Mouse (Mus musculus): ENCODE data around the gene Polr2c. TPM values are rescaled to one million over a fixed set of nuclear protein-coding genes. Genes with fewer than 3 reads are reported as not detected.
A peak's percentile ranks its signal among the peaks of the same experiment; 100 is the strongest.
"Not testable (repeated sequence)": the region's sequence is repeated elsewhere in the genome, so short reads cannot be mapped to it uniquely, and the experiment has no call there.

Polr2c gene
- polyA plus RNA-seq, 1 experiment from 2014 or later: 112 TPM

DNA sequence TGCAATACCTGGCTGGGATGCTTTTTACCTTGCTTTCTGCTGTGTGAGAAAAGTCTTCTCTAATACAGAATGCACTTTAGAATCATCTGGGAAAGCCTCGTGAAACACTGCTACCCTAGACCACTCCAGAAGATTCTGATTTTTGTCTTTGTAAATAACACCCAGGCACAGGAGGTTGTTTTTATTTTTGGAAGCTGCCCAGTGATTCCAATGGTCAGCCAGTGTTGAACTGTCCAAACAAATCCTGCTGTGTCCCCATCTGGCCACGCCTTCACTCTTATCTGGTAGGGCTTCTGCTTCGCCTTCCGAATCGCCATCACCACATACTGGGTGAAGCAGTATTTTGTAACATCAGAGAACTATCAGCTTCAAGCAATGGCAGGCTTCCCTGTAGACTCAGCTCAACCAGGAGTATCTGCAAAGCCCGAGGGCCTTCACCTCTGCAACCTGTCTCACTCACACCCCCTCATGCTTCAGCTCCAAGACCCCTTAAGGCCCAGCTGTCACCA is 37.5 kb upstream of the Polr2c start:
- Histone ChIP-seq H3K4me2 (ENCODE audit: low read length) (no peak overlapping the region), H3K4me1 (ENCODE audit: control insufficient read depth, insufficient read depth, low read length) (no peaks in the 10 kb centered on the region), H3K27ac (ENCODE audit: low read length) (no peak overlapping the region), H3K4me3 (ENCODE audit: low read depth, low read length) (no peak overlapping the region), H3K36me3 (ENCODE audit: control insufficient read depth, insufficient read depth, low read length) (peaks cover 10% of the 10 kb centered on the region), H3K9me3 (replicated peaks; ENCODE audit: control insufficient read depth, low read length, poor library complexity, severe bottlenecking) (no peaks in the 10 kb centered on the region), H3K9ac (ENCODE audit: low read depth, low read length) (no peak overlapping the region), H3K27me3 (ENCODE audit: control insufficient read depth, insufficient read depth, low read depth, low read length) (no peaks in the 10 kb centered on the region)
- 84% methylated on average over 6 of the region's 6 CpGs for WGBS
- ATAC-seq: no peak

DNA sequence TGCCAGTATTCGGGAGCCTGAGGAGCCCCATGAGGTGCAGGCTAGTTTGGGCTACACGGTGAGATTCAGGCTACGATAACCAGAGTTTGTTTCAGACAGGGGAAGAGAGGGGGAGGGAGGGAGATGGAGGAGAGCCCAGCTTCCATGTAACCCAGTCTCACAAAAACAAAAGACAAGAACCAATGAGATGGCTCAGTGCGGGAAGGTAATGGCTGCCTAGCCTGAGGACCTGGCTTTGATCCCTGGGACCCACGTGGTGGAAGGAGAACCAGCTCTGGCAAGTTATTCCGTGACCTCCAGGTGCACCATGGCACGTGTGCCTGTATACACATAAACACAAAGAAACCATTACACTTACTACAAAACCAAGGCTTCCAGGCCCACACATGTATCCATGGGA is 36.7 kb upstream of the Polr2c start:
- Histone ChIP-seq H3K9ac (ENCODE audit: low read depth, low read length) (no peak overlapping the region), H3K4me3 (ENCODE audit: low read depth, low read length) (no peak overlapping the region), H3K4me1 (ENCODE audit: control insufficient read depth, insufficient read depth, low read length) (no peaks in the 10 kb centered on the region), H3K9me3 (replicated peaks; ENCODE audit: control insufficient read depth, low read length, poor library complexity, severe bottlenecking) (no peaks in the 10 kb centered on the region), H3K27me3 (ENCODE audit: control insufficient read depth, insufficient read depth, low read depth, low read length) (no peaks in the 10 kb centered on the region), H3K4me2 (ENCODE audit: low read length) (no peak overlapping the region), H3K36me3 (ENCODE audit: control insufficient read depth, insufficient read depth, low read length) (peaks cover 13% of the 10 kb centered on the region), H3K27ac (ENCODE audit: low read length) (no peak overlapping the region)
- WGBS: 86% methylated on average over 7 of the region's 7 CpGs
- ATAC-seq: no peak

DNA sequence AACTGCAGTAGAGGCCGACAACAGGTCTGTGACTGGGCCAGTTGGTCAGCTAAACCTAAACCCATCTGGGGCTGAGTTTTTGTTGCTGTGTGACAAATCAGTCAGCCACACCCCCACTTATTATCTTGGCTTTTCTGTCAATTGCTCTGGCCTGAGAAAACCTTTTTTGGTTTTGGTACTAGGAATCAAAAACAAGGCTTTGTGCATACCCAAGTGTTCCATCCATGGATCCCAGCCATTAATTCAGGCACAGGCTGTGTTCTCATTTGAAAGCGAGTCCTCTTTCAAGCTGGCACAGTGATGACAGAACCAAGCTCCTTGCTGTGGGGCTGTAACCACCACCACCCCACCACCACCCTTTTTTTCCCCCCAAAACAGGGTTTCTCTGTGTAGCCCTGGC is 35.9 kb upstream of the Polr2c start:
- no peaks in the 10 kb centered on the region for H3K27me3 ChIP-seq (ENCODE audit: control insufficient read depth, insufficient read depth, low read depth, low read length)
- H3K9ac ChIP-seq (ENCODE audit: low read depth, low read length): no peak overlapping the region
- 80% methylated on average over 2 of the region's 2 CpGs for WGBS
- no peak overlapping the region for H3K4me3 ChIP-seq (ENCODE audit: low read depth, low read length)
- no peaks in the 10 kb centered on the region for H3K4me1 ChIP-seq (ENCODE audit: control insufficient read depth, insufficient read depth, low read length)
- peaks cover 13% of the 10 kb centered on the region for H3K36me3 ChIP-seq (ENCODE audit: control insufficient read depth, insufficient read depth, low read length)
- H3K4me2 ChIP-seq (ENCODE audit: low read length): no peak overlapping the region
- ATAC-seq: no peak
- H3K9me3 ChIP-seq (replicated peaks; ENCODE audit: control insufficient read depth, low read length, poor library complexity, severe bottlenecking): no peaks in the 10 kb centered on the region
- H3K27ac ChIP-seq (ENCODE audit: low read length): no peak overlapping the region

DNA sequence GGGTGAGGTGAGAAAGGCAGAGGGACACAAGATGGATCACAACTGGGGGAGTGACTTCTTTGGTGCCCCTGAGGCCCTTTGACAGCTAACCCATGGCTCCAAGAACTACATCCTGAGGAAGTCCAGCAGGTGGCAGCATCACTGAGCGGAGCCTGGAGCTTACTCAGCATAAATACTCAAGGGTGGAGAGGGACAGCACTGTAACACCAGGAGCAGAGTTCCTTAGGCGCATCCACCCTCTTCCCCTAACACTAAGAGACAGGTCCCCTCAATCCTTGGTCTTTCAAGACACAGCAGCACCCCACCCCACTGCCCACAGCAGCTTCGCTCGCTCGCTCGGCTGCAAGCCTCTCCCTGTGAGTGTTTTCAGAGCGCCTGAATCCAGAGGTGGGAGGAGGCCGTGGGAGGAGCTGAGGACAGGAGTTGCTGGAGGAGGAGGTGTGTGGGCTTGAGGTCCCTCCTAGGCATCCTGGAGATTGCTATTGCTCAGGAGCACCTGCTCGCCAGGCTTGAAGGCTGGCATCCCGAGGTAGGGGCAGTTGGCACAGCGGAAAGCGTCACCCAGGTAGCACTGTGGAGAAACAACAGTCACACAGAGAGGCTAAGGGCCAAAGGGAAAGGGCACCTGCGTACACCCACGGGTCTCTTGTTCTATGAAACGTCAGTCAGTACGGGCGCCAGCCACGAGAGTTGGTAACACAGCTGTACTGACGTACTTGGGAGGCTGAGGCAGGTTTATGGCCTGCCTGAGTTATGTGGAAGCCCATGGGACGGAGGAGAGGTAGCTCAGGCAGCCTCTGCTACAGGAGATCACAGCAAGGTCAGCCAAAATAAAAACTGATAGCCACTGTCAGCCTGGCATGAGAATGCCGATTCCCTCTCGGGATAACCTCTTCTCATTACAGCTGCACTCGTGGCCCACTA is 34.4 kb upstream of the Polr2c start:
- Histone ChIP-seq H3K27me3 (ENCODE audit: control insufficient read depth, insufficient read depth, low read depth, low read length) (no peaks in the 10 kb centered on the region), H3K27ac (ENCODE audit: low read length) (no peak overlapping the region), H3K9me3 (replicated peaks; ENCODE audit: control insufficient read depth, low read length, poor library complexity, severe bottlenecking) (no peaks in the 10 kb centered on the region), H3K36me3 (ENCODE audit: control insufficient read depth, insufficient read depth, low read length) (peaks cover 16% of the 10 kb centered on the region), H3K4me1 (ENCODE audit: control insufficient read depth, insufficient read depth, low read length) (no peaks in the 10 kb centered on the region), H3K9ac (ENCODE audit: low read depth, low read length) (no peak overlapping the region), H3K4me2 (ENCODE audit: low read length) (no peak overlapping the region), H3K4me3 (ENCODE audit: low read depth, low read length) (no peak overlapping the region)
- ATAC-seq: peak; percentile 50; the same call in 1 of the 2 replicates
- 82% methylated on average over 23 of the region's 23 CpGs for WGBS

DNA sequence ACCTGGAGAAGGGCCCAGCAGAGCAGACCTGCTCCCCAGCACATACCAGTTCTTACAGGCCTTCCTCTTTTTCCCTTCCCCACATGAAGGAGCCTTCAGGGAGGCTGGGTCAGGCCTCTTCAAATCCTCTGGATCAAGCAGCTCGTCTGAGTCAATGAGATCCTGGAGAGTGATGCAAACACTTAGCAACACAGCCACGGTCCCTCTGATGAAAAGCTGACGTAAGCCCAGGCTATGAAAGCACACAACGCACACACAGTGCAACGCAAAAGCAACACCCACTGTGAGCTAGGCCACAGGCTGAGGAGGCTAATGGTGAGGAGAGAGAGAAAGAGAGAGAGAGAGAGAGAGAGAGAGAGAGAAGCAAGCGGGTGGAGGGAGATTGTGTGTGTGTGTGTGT is 32.1 kb upstream of the Polr2c start:
- no peak overlapping the region for H3K9ac ChIP-seq (ENCODE audit: low read depth, low read length)
- H3K4me2 ChIP-seq (ENCODE audit: low read length): no peak overlapping the region
- no peaks in the 10 kb centered on the region for H3K9me3 ChIP-seq (replicated peaks; ENCODE audit: control insufficient read depth, low read length, poor library complexity, severe bottlenecking)
- no peaks in the 10 kb centered on the region for H3K27me3 ChIP-seq (ENCODE audit: control insufficient read depth, insufficient read depth, low read depth, low read length)
- peaks cover 21% of the 10 kb centered on the region for H3K36me3 ChIP-seq (ENCODE audit: control insufficient read depth, insufficient read depth, low read length)
- ATAC-seq: no peak
- H3K4me1 ChIP-seq (ENCODE audit: control insufficient read depth, insufficient read depth, low read length): no peaks in the 10 kb centered on the region
- no peak overlapping the region for H3K27ac ChIP-seq (ENCODE audit: low read length)
- WGBS: 86% methylated on average over 6 of the region's 6 CpGs
- H3K4me3 ChIP-seq (ENCODE audit: low read depth, low read length): no peak overlapping the region

DNA sequence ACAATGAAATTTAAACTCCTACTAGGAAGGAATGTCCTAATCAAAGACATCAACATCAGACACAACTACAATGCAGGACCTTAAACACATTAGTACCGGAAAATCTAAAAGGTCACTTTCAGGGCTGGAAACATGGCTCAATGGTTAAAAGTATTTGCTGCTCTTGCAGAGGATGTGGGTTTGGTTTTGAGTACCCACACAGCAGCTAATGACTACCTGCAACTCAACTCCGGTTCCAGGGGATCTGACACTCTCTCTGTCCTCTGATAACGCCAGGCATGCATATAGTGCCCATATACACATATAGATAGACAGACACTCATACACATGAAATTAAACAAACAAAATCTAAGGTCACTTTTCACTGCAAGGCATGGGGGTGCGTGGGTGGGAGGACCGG is 31.0 kb upstream of the Polr2c start:
- H3K36me3 ChIP-seq (ENCODE audit: control insufficient read depth, insufficient read depth, low read length): peaks cover 25% of the 10 kb centered on the region
- H3K4me1 ChIP-seq (ENCODE audit: control insufficient read depth, insufficient read depth, low read length): no peaks in the 10 kb centered on the region
- ATAC-seq: no peak
- no peak overlapping the region for H3K9ac ChIP-seq (ENCODE audit: low read depth, low read length)
- no peak overlapping the region for H3K27ac ChIP-seq (ENCODE audit: low read length)
- H3K4me3 ChIP-seq (ENCODE audit: low read depth, low read length): no peak overlapping the region
- H3K27me3 ChIP-seq (ENCODE audit: control insufficient read depth, insufficient read depth, low read depth, low read length): no peaks in the 10 kb centered on the region
- 99% methylated on average over 5 of the region's 5 CpGs for WGBS
- H3K4me2 ChIP-seq (ENCODE audit: low read length): no peak overlapping the region
- no peaks in the 10 kb centered on the region for H3K9me3 ChIP-seq (replicated peaks; ENCODE audit: control insufficient read depth, low read length, poor library complexity, severe bottlenecking)

DNA sequence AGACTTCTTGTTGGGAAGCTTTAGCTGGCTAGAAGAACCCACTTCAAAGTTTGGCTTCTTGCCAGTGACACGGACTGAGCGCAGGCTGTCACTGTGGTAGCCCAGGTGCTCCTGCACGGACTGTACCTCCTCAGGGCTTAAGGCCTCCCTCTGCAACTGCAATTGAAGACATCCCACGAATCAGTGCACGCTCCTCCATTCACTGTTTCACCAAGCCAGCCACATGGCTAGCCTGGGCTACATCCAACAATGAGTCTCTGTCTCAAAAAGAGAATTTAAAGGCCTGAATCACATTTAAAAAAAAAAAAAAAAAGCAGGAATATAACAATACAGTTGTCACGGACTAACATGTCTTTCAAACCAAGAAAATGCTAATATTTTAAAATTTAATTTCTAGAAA is 29.0 kb upstream of the Polr2c start:
- Histone ChIP-seq H3K36me3 (ENCODE audit: control insufficient read depth, insufficient read depth, low read length) (peaks cover 26% of the 10 kb centered on the region), H3K27ac (ENCODE audit: low read length) (no peak overlapping the region), H3K4me3 (ENCODE audit: low read depth, low read length) (no peak overlapping the region), H3K9me3 (replicated peaks; ENCODE audit: control insufficient read depth, low read length, poor library complexity, severe bottlenecking) (no peaks in the 10 kb centered on the region), H3K27me3 (ENCODE audit: control insufficient read depth, insufficient read depth, low read depth, low read length) (no peaks in the 10 kb centered on the region), H3K4me1 (ENCODE audit: control insufficient read depth, insufficient read depth, low read length) (no peaks in the 10 kb centered on the region), H3K9ac (ENCODE audit: low read depth, low read length) (no peak overlapping the region), H3K4me2 (ENCODE audit: low read length) (no peak overlapping the region)
- 91% methylated on average over 6 of the region's 6 CpGs for WGBS
- no peak for ATAC-seq

DNA sequence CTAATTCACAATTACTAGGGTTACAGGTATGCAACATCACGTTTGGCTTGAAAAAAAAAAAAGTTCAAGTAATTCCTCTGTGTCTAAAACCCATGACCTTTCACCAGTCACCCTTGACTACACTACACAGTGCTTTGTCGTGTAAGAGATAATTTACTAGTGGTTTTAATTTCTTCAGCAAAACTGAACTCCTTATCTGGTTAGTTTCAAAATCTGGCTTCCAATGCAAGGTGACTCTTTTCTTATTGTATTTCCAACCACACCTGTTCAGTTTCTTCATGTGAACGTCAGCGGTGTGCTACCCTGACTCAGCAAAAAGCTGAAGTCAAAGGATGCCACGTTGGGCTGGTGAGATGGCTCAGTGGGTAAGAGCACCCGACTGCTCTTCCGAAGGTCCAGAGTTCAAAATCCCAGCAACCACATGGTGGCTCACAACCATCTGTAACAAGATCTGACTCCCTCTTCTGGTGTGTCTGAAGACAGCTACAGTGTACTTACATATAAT is 23.3 kb upstream of the Polr2c start:
- not testable (repeated sequence) for H3K27me3 ChIP-seq (ENCODE audit: control insufficient read depth, insufficient read depth, low read depth, low read length); H3K27ac ChIP-seq (ENCODE audit: low read length); ATAC-seq; H3K4me2 ChIP-seq (ENCODE audit: low read length); H3K9me3 ChIP-seq (replicated peaks; ENCODE audit: control insufficient read depth, low read length, poor library complexity, severe bottlenecking); H3K4me1 ChIP-seq (ENCODE audit: control insufficient read depth, insufficient read depth, low read length); H3K4me3 ChIP-seq (ENCODE audit: low read depth, low read length); H3K9ac ChIP-seq (ENCODE audit: low read depth, low read length)
- H3K36me3 ChIP-seq (ENCODE audit: control insufficient read depth, insufficient read depth, low read length): peaks cover 13% of the 10 kb centered on the region
- 83% methylated on average over 7 of the region's 7 CpGs for WGBS

DNA sequence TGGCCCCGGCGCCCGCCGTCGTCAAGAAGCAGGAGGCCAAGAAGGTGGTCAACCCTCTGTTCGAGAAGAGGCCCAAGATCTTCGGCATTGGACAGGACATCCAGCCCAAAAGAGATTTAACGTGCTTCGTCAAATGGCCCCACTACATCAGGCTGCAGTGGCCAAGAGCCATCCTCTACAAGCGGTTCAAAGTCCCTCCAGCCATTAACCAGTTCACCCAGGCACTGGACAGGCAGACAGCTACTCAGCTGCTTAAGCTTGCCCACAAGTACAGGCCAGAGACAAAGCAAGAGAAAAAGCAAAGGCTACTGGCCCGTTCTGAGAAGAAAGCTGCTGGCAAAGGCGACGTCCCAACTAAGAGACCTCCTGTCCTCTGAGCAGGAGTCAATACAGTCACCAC is 21.5 kb upstream of the Polr2c start:
- H3K27ac ChIP-seq (ENCODE audit: low read length); H3K9me3 ChIP-seq (replicated peaks; ENCODE audit: control insufficient read depth, low read length, poor library complexity, severe bottlenecking); H3K27me3 ChIP-seq (ENCODE audit: control insufficient read depth, insufficient read depth, low read depth, low read length); ATAC-seq; H3K9ac ChIP-seq (ENCODE audit: low read depth, low read length); H3K36me3 ChIP-seq (ENCODE audit: control insufficient read depth, insufficient read depth, low read length); H3K4me3 ChIP-seq (ENCODE audit: low read depth, low read length); H3K4me2 ChIP-seq (ENCODE audit: low read length): not testable (repeated sequence)
- peaks cover 12% of the 10 kb centered on the region for H3K4me1 ChIP-seq (ENCODE audit: control insufficient read depth, insufficient read depth, low read length)
- 95% methylated on average over 13 of the region's 13 CpGs for WGBS
